In the genomic region with DNA sequence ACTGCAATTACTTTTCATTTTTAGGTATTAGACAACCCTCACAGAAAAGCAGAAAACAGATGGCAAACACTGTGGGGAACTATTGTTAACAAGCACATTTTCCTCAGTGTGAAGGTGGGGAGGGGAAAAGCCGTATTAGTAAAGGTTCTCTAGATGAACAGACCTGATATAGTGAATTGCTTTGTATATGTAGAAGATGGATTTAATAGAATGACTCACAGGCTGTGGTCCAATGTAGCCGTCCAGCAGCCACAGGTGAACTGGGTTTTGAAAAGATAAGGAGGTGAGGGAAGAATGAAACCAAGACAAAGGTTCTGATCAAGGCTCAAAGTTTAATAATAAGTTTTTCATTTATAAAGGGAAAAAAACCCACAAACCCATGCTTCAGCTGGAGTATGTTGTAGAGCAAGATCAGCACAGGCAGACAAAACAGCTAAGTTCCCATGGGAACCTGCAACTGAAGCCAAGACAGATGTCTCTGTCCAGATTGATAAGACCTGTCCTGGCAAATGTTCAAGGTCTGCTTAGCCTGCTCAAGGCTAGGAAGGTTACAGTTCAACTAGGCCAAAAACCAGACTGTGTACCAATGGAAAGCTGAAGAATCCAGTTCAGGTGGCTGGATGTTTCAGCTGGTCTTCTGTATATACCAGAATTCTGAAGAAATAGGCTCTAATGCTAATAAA, we compare ENCODE assay signal across 29 mouse cellular contexts. TPM values are rescaled to one million over a fixed set of nuclear protein-coding genes. Genes with fewer than 3 reads are reported as not detected.
DNase-seq lines count a peak whose midpoint lies in the region; ATAC-seq and TF ChIP-seq lines count a peak whose summit lies in the region.
"Had no signal": no experiment of that assay in that cellular context is flagged by ENCODE, and none has a peak within 500 bp of the region (broad histone marks: within the 10 kb centered on the region; RNA-seq: fewer than 3 reads in every experiment).

No protein-coding gene starts in this region.

- DNase-seq in heart, postnatal 10 days = peak; percentile 23 to 35
- peak; percentile 33 for DNase-seq in spleen, adult 12 weeks (ENCODE audit: low spot score)
- DNase-seq in spleen, postnatal 14 days (ENCODE audit: low spot score in 2 of 2) = no peak
- peak; percentile 22 for DNase-seq in c-Kit-positive CD71-positive TER-119-negative erythroid progenitor cells, embryonic 14.5 days (ENCODE audit: low read depth)
- peak; percentile 31 for DNase-seq in liver, postnatal 0 days
- no peak for DNase-seq in hindbrain, embryonic 10.5 days (ENCODE audit: low spot score)
- no peak for DNase-seq in midbrain, postnatal 0 days (ENCODE audit: low spot score)
- DNase-seq: adrenal gland, postnatal 10 days; cerebellum, adult 11 months; cerebellum, postnatal 25 days; gastrocnemius, postnatal 14 days; heart, adult 18-20 months; kidney, postnatal 36 days; lung, adult 2 months; right cerebral cortex, adult 18-20 months; thymus, postnatal 25 days had no signal

- no peaks in the 10 kb centered on the region for H3K27me3 ChIP-seq in heart, embryonic 12.5 days (replicated peaks)
- H3K27me3 ChIP-seq in liver, postnatal 0 days (ENCODE audit: insufficient read depth, low read length) = no peaks in the 10 kb centered on the region
- no peaks in the 10 kb centered on the region for H3K27me3 ChIP-seq in hindbrain, embryonic 10.5 days (ENCODE audit: insufficient read depth, poor library complexity, severe bottlenecking)
- H3K27me3 ChIP-seq in midbrain, postnatal 0 days (ENCODE audit: insufficient read depth, low read length) = no peaks in the 10 kb centered on the region
- H3K27me3 ChIP-seq: heart, embryonic 15.5 days had no signal

- H3K9me3 ChIP-seq in heart, embryonic 12.5 days (replicated peaks) = no peaks in the 10 kb centered on the region
- no peaks in the 10 kb centered on the region for H3K9me3 ChIP-seq in liver, postnatal 0 days (ENCODE audit: low read length)
- no peaks in the 10 kb centered on the region for H3K9me3 ChIP-seq in hindbrain, embryonic 10.5 days
- no peaks in the 10 kb centered on the region for H3K9me3 ChIP-seq in midbrain, postnatal 0 days (ENCODE audit: low read length)
- H3K9me3 ChIP-seq: heart, embryonic 15.5 days; limb, embryonic 10.5 days had no signal

- no peak for ATAC-seq in heart, embryonic 12.5 days (ENCODE audit: insufficient number of reproducible peaks, low FRiP score)
- ATAC-seq in liver, postnatal 0 days = peak; percentile 76
- ATAC-seq in midbrain, postnatal 0 days (ENCODE audit: low FRiP score) = no peak
- ATAC-seq: forebrain, embryonic 14.5 days; hindbrain, postnatal 0 days had no signal

- H3K27ac ChIP-seq in heart, embryonic 12.5 days (ENCODE audit: poor library complexity, severe bottlenecking) = no peak overlapping the region
- no peak overlapping the region for H3K27ac ChIP-seq in liver, postnatal 0 days (ENCODE audit: low read depth)
- no peak overlapping the region for H3K27ac ChIP-seq in hindbrain, embryonic 10.5 days
- no peak overlapping the region for H3K27ac ChIP-seq in midbrain, postnatal 0 days (ENCODE audit: low read depth, low read length)
- H3K27ac ChIP-seq: heart, embryonic 15.5 days; hindbrain, postnatal 0 days; left cerebral cortex, adult 2 months; limb, embryonic 10.5 days had no signal

- no peak overlapping the region for H3K4me2 ChIP-seq in heart, embryonic 12.5 days
- H3K4me2 ChIP-seq in liver, postnatal 0 days (ENCODE audit: low read depth, low read length) = no peak overlapping the region
- H3K4me2 ChIP-seq in midbrain, postnatal 0 days (ENCODE audit: low read depth, low read length, poor library complexity, severe bottlenecking) = no peak overlapping the region
- H3K4me2 ChIP-seq: heart, embryonic 15.5 days had no signal

- H3K4me1 ChIP-seq in heart, embryonic 12.5 days (replicated peaks) = no peaks in the 10 kb centered on the region
- H3K4me1 ChIP-seq in liver, postnatal 0 days (ENCODE audit: insufficient read depth) = peaks cover 4% of the 10 kb centered on the region; the same call in 1 of the 2 replicates
- H3K4me1 ChIP-seq in hindbrain, embryonic 10.5 days (replicated peaks) = no peaks in the 10 kb centered on the region
- H3K4me1 ChIP-seq in midbrain, postnatal 0 days (ENCODE audit: insufficient read depth, low read length) = no peaks in the 10 kb centered on the region
- H3K4me1 ChIP-seq: heart, embryonic 15.5 days; limb, embryonic 10.5 days had no signal

- H3K4me3 ChIP-seq in heart, embryonic 12.5 days = no peak overlapping the region
- H3K4me3 ChIP-seq in liver, postnatal 0 days (ENCODE audit: low read depth, low read length) = no peak overlapping the region
- H3K4me3 ChIP-seq in hindbrain, embryonic 10.5 days = no peak overlapping the region
- H3K4me3 ChIP-seq in midbrain, postnatal 0 days (ENCODE audit: low read depth, low read length) = no peak overlapping the region
- H3K4me3 ChIP-seq: erythroblast, embryonic 14.5 days; heart, embryonic 15.5 days; left cerebral cortex, adult 2 months; limb, embryonic 10.5 days had no signal

- H3K36me3 ChIP-seq in heart, embryonic 12.5 days = no peaks in the 10 kb centered on the region
- no peaks in the 10 kb centered on the region for H3K36me3 ChIP-seq in liver, postnatal 0 days (replicated peaks; ENCODE audit: insufficient read depth, low read length)
- H3K36me3 ChIP-seq in hindbrain, embryonic 10.5 days = no peaks in the 10 kb centered on the region
- H3K36me3 ChIP-seq in midbrain, postnatal 0 days (ENCODE audit: insufficient read depth, low read length) = no peaks in the 10 kb centered on the region
- H3K36me3 ChIP-seq: heart, embryonic 15.5 days; limb, embryonic 10.5 days had no signal

- no peak for TF ChIP-seq CTCF in liver, postnatal 0 days (IDR thresholded peaks at IDR 0.05; ENCODE audit: low read depth)
- TF ChIP-seq CTCF in midbrain, postnatal 0 days (IDR thresholded peaks at IDR 0.05) = no peak

- TF ChIP-seq EP300 in liver, postnatal 0 days (IDR thresholded peaks at IDR 0.05; ENCODE audit: low read depth) = peak; percentile 83

- intact Hi-C loops in heart, postnatal 10 days (cut with DNase I) = no loop called here

- WGBS in heart, embryonic 12.5 days = 74% methylated on average over 2 of the region's 2 CpGs
- WGBS in liver, postnatal 0 days (ENCODE audit: insufficient replicate concordance) = 58% methylated on average over 2 of the region's 2 CpGs
- WGBS in hindbrain, embryonic 10.5 days = 84% methylated on average over 2 of the region's 2 CpGs
- WGBS in midbrain, postnatal 0 days = 81% methylated on average over 2 of the region's 2 CpGs

- no peak overlapping the region for H3K9ac ChIP-seq in heart, embryonic 12.5 days
- H3K9ac ChIP-seq in liver, postnatal 0 days (replicated peaks) = no peak overlapping the region
- no peak overlapping the region for H3K9ac ChIP-seq in midbrain, postnatal 0 days (replicated peaks; ENCODE audit: low read length, poor library complexity, severe bottlenecking)
- H3K9ac ChIP-seq: heart, embryonic 15.5 days had no signal

RNA-seq across cellular contexts. Expression of gene Vmn2r84, which starts 21.5 kb away (rescaled TPM):
- not detected for total RNA-seq in heart, postnatal 10 days (2021)
- polyA plus RNA-seq in heart, embryonic 12.5 days (2016; fragmentation: Nextera tagmentation; extraction: Ambion mirVana) = not detected in 2 replicates
- polyA plus RNA-seq in liver, postnatal 0 days (2015; fragmentation: Nextera tagmentation; extraction: Ambion mirVana) = 0.01 TPM in 2 replicates
- polyA plus RNA-seq in hindbrain, embryonic 10.5 days (2016; fragmentation: Nextera tagmentation; extraction: Ambion mirVana) = not detected in 2 replicates
- 0.05 and 0.28 TPM in 2 replicates for total RNA-seq in midbrain, postnatal 0 days (2014; rRNA removed)
- 0.02 TPM in 1 of 2 replicates, not detected in the other for polyA plus RNA-seq in midbrain, postnatal 0 days (2015; fragmentation: Nextera tagmentation; extraction: Ambion mirVana)
- total RNA-seq: adrenal gland, postnatal 10 days; gastrocnemius, postnatal 14 days; heart, adult 18-20 months; monocyte, adult 5-6 weeks had no signal
- polyA plus RNA-seq: C2C12; erythroblast, embryonic 14.5 days; forebrain, embryonic 14.5 days; heart, embryonic 15.5 days; kidney, embryonic 14.5 days; limb, embryonic 10.5 days; lung, adult 2 months; neural tube, embryonic 11.5 days; small intestine, adult 2 months had no signal

RNA-seq across cellular contexts. Expression of gene Tespa1, which starts 50.0 kb away (rescaled TPM):
- total RNA-seq in heart, postnatal 10 days (2021) = under 1 TPM; 0.40 to 0.72 TPM
- polyA plus RNA-seq in heart, embryonic 12.5 days (2016; fragmentation: Nextera tagmentation; extraction: Ambion mirVana) = 0.27 and 0.37 TPM in 2 replicates
- 1.2 and 1.5 TPM in 2 replicates for polyA plus RNA-seq in liver, postnatal 0 days (2015; fragmentation: Nextera tagmentation; extraction: Ambion mirVana)
- polyA plus RNA-seq in hindbrain, embryonic 10.5 days (2016; fragmentation: Nextera tagmentation; extraction: Ambion mirVana) = not detected in 2 replicates
- total RNA-seq in midbrain, postnatal 0 days (2014; rRNA removed) = not detected in 2 replicates
- not detected in 2 replicates for polyA plus RNA-seq in midbrain, postnatal 0 days (2015; fragmentation: Nextera tagmentation; extraction: Ambion mirVana)
- total RNA-seq: hindbrain, postnatal 0 days had no signal
- polyA plus RNA-seq: C2C12; forebrain, embryonic 14.5 days; hindbrain, postnatal 0 days; kidney, embryonic 14.5 days; limb, embryonic 10.5 days had no signal

RNA-seq across cellular contexts. Expression of gene Vmn2r85, which starts 56.9 kb away (rescaled TPM):
- not detected for total RNA-seq in heart, postnatal 10 days (2021)
- not detected in 2 replicates for polyA plus RNA-seq in heart, embryonic 12.5 days (2016; fragmentation: Nextera tagmentation; extraction: Ambion mirVana)
- polyA plus RNA-seq in liver, postnatal 0 days (2015; fragmentation: Nextera tagmentation; extraction: Ambion mirVana) = not detected in 2 replicates
- not detected in 2 replicates for polyA plus RNA-seq in hindbrain, embryonic 10.5 days (2016; fragmentation: Nextera tagmentation; extraction: Ambion mirVana)
- total RNA-seq in midbrain, postnatal 0 days (2014; rRNA removed) = 0.16 and 0.47 TPM in 2 replicates
- polyA plus RNA-seq in midbrain, postnatal 0 days (2015; fragmentation: Nextera tagmentation; extraction: Ambion mirVana) = 0.02 and 0.04 TPM in 2 replicates
- total RNA-seq: adrenal gland, postnatal 10 days; gastrocnemius, postnatal 14 days; heart, adult 18-20 months; hematopoietic stem cell, adult 5-6 weeks; monocyte, adult 5-6 weeks had no signal
- polyA plus RNA-seq: C2C12; erythroblast, embryonic 14.5 days; forebrain, embryonic 14.5 days; heart, embryonic 15.5 days; kidney, embryonic 14.5 days; limb, embryonic 10.5 days; lung, adult 2 months; neural tube, embryonic 11.5 days; small intestine, adult 2 months had no signal

Comparison
In these comparisons a context has a peak if more than half of its experiments do, and no peak if none do; other contexts are left out.
1. DNase-seq: peak in heart, postnatal 10 days (2 of 2), spleen, adult 12 weeks (single experiment), c-Kit-positive CD71-positive TER-119-negative erythroid progenitor cells, embryonic 14.5 days (single experiment) and liver, postnatal 0 days (single experiment); none in spleen, postnatal 14 days (0 of 2), hindbrain, embryonic 10.5 days (single experiment) and midbrain, postnatal 0 days (single experiment).